Mouse (Mus musculus) embryonic facial prominence, embryonic 14.5 days (tissue): ENCODE measurements around the gene Tex35. TPM values are rescaled to one million over a fixed set of nuclear protein-coding genes. Genes with fewer than 3 reads are reported as not detected.

Source experiments
- ATAC-seq: fragments of 200-750 bp; cut with Nextera tagmentation; 2 replicates; pipeline ENCODE4 v1.8.0; 2017; ENCODE audit warnings: low read depth, moderate number of reproducible peaks, moderate TSS enrichment
- DNase-seq: peaks from one replicate; pipeline ENCODE4 v3.0.0-alpha.2; 2015; ENCODE audit warnings: low spot score
- H3K27ac ChIP-seq: fragments of 300-500 bp; sonication (generic); replicated peaks from 2 replicates; pipeline ENCODE4 v1.5.1; 2014; ENCODE audit warnings: low read depth, mild to moderate bottlenecking, low read length, moderate library complexity
- H3K27me3 ChIP-seq: fragments of 300-500 bp; sonication (generic); replicated peaks from 2 replicates; pipeline ENCODE4 v1.6.1; 2014; ENCODE audit warnings: low read length; ENCODE audit not compliant: control insufficient read depth, insufficient read depth
- H3K36me3 ChIP-seq: fragments of 300-500 bp; sonication (generic); 2 replicates; pipeline ENCODE4 v1.6.1; 2014; ENCODE audit warnings: low read length, mixed read lengths; ENCODE audit not compliant: control insufficient read depth, insufficient read depth
- H3K4me1 ChIP-seq: fragments of 300-500 bp; sonication (generic); 2 replicates; pipeline ENCODE4 v1.6.1; 2014; ENCODE audit warnings: antibody characterized with exemption, low read length; ENCODE audit not compliant: control insufficient read depth, insufficient read depth
- H3K4me2 ChIP-seq: fragments of 300-500 bp; sonication (generic); 2 replicates; pipeline ENCODE4 v1.6.1; 2014; ENCODE audit warnings: low read depth, mild to moderate bottlenecking, low read length, moderate library complexity, mixed read lengths
- H3K4me3 ChIP-seq: fragments of 300-500 bp; sonication (generic); 2 replicates; pipeline ENCODE4 v1.5.1; 2014; ENCODE audit warnings: low read depth, mild to moderate bottlenecking, low read length
- H3K9ac ChIP-seq: fragments of 300-500 bp; sonication (generic); 2 replicates; pipeline ENCODE4 v1.6.1; 2014; ENCODE audit warnings: low read depth, mild to moderate bottlenecking, low read length, moderate library complexity, mixed read lengths
- H3K9me3 ChIP-seq: fragments of 300-500 bp; sonication (generic); 2 replicates; pipeline ENCODE4 v1.6.1; 2016; ENCODE audit warnings: low read length; ENCODE audit not compliant: control insufficient read depth
- WGBS: fragments of 180-500 bp; shearing (Covaris S2); extraction: QIAGEN DNeasy Blood & Tissue Kit; methylation state at CpG from one replicate; pipeline ENCODE4 v1.1.7; 2014; 5-methylcytosine and 5-hydroxymethylcytosine counted together
- polyA plus RNA-seq: library from polyadenylated mRNA; unstranded; fragments of >200 nt; fragmentation: Nextera tagmentation; extraction: Ambion mirVana; gene quantifications from 2 replicates; pipeline ENCODE4 v1.2.1, GENCODE M21; 2014

The Tex35 gene
- polyA plus RNA-seq, 1 experiment from 2014 or later = not detected

- WGBS = 39% methylated on average over 13 of the region's 13 CpGs
- Histone ChIP-seq H3K36me3 (no peaks in the 10 kb centered on the region), H3K27me3 (no peaks in the 10 kb centered on the region), H3K4me1 (0 out of 2 replicates have a peak, but pooled peaks cover 5% of the 10 kb centered on the region), H3K9ac (no peak overlapping the region), H3K4me3 (no peak overlapping the region), H3K27ac (no peak overlapping the region), H3K4me2 (no peak overlapping the region), H3K9me3 (no peaks in the 10 kb centered on the region)
- DNase-seq (peak; percentile 75), ATAC-seq (no peak)
These were observed 45.0 kb downstream of the Tex35 start for GRCm38 (mm10) chr1:157063318-157064115.

DNA sequence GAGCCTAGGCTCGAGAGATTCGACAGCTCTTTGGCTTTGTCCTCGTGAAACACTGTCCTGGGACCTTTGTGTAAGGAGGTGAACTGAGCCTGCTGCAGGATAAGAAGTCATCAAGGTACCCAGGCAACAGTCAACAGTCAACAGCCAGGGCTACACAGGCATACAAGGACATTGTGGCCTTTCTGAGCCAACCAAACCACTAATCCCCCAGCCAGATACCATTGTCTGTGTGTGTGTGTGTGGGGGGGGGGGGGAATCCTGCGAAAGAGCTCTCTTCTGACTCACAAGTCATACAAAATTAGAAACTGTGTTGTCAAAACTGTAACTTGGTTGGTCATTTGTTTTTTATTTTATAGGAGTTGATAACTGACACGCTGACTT, 46.0 kb downstream of the Tex35 start:
- Histone ChIP-seq H3K4me3 (no peak overlapping the region), H3K27ac (no peak overlapping the region), H3K9me3 (no peaks in the 10 kb centered on the region), H3K9ac (no peak overlapping the region), H3K36me3 (no peaks in the 10 kb centered on the region), H3K4me2 (no peak overlapping the region), H3K27me3 (no peaks in the 10 kb centered on the region), H3K4me1 (0 out of 2 replicates have a peak, but pooled peaks cover 5% of the 10 kb centered on the region)
- ATAC-seq = no peak
- no peak for DNase-seq
- 85% methylated on average over 4 of the region's 5 CpGs for WGBS

GRCm38 (mm10) chr1:157061800-157062444, 46.6 kb downstream of the Tex35 start:
- Histone ChIP-seq H3K27me3 (no peaks in the 10 kb centered on the region), H3K36me3 (no peaks in the 10 kb centered on the region), H3K9me3 (no peaks in the 10 kb centered on the region), H3K9ac (no peak overlapping the region), H3K4me1 (peaks cover 5% of the 10 kb centered on the region; the same call in 1 of the 2 replicates), H3K4me3 (no peak overlapping the region), H3K27ac (no peak overlapping the region), H3K4me2 (no peak overlapping the region)
- ATAC-seq (no peak), DNase-seq (no peak)
- 91% methylated on average over 10 of the region's 10 CpGs for WGBS

GRCm38 (mm10) chr1:157061170-157061569, 47.3 kb downstream of the Tex35 start:
- H3K36me3 ChIP-seq = no peaks in the 10 kb centered on the region
- H3K4me3 ChIP-seq = no peak overlapping the region
- H3K9me3 ChIP-seq = no peaks in the 10 kb centered on the region
- no peak overlapping the region for H3K9ac ChIP-seq
- no peak overlapping the region for H3K4me2 ChIP-seq
- DNase-seq (no peak), ATAC-seq (no peak)
- no peaks in the 10 kb centered on the region for H3K27me3 ChIP-seq
- no peak overlapping the region for H3K27ac ChIP-seq
- 79% methylated on average over 3 of the region's 3 CpGs for WGBS
- H3K4me1 ChIP-seq = peaks cover 7% of the 10 kb centered on the region; the same call in 1 of the 2 replicates

DNA sequence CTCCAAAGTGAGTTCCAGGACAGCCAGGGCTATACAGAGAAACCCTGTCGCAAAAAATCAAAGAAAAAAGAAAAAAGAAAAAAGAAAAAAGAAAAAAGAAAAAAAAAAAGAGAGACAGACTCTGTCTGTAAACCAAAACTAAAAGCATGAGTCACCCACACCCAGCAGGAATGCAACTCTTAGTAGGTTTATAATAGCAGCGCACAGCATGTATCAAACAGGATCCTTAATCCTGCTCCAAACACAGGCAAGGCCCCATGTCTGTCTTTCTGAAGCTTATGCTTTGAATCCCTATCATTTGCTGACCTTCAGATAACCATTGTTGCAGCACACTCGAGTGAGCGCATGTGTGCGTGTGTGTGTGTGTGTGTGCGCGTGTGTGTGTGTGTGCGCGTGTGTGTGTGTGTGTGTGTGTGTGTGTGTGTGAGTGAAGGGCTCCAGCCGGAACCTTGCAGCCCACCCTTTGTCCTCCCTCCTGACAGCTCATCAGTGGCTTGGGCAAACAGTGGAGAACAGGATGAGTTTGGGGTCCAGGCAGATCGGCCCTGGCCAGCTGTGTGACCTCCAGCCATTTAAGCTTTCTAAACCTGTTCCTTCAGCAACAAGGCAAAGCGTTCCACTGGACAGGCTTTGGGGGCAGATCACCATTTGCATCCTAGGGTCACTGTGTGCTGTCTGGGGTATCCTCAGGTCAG, 47.9 kb downstream of the Tex35 start:
- ATAC-seq (no peak), DNase-seq (no peak)
- peaks cover 10% of the 10 kb centered on the region; the same call in 1 of the 2 replicates for H3K4me1 ChIP-seq
- no peak overlapping the region for H3K9ac ChIP-seq
- no peak overlapping the region for H3K4me3 ChIP-seq
- WGBS = 84% methylated on average over 12 of the region's 12 CpGs
- no peak overlapping the region for H3K4me2 ChIP-seq
- H3K9me3 ChIP-seq = no peaks in the 10 kb centered on the region
- H3K27ac ChIP-seq = no peak overlapping the region
- no peaks in the 10 kb centered on the region for H3K36me3 ChIP-seq
- H3K27me3 ChIP-seq = no peaks in the 10 kb centered on the region

DNA sequence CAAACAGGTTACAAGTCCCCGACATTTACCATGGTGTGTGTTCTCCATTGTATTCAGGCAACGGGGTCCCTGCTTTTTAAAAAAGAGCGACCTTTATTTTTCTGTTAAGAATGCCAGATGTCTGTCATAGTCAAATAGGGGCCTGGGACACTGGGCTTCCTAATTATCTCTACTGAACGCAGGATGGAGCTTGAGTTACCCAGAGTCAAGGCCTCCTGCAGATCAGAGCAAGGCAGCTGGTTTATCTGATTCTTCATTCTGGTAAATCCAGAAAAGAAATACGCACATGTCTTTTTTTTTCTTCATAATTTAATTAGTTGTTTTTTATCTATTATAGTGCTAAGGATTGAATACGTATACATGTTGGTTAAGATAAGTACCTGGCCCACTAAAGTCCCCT, 52.6 kb downstream of the Tex35 start:
- DNase-seq = no peak
- Histone ChIP-seq H3K4me3 (no peak overlapping the region), H3K27ac (no peak overlapping the region), H3K4me1 (peaks cover 10% of the 10 kb centered on the region; the same call in 1 of the 2 replicates), H3K9ac (no peak overlapping the region), H3K27me3 (no peaks in the 10 kb centered on the region), H3K36me3 (no peaks in the 10 kb centered on the region), H3K9me3 (no peaks in the 10 kb centered on the region), H3K4me2 (no peak overlapping the region)
- WGBS = 57% methylated on average over 6 of the region's 6 CpGs
- ATAC-seq = no peak

DNA sequence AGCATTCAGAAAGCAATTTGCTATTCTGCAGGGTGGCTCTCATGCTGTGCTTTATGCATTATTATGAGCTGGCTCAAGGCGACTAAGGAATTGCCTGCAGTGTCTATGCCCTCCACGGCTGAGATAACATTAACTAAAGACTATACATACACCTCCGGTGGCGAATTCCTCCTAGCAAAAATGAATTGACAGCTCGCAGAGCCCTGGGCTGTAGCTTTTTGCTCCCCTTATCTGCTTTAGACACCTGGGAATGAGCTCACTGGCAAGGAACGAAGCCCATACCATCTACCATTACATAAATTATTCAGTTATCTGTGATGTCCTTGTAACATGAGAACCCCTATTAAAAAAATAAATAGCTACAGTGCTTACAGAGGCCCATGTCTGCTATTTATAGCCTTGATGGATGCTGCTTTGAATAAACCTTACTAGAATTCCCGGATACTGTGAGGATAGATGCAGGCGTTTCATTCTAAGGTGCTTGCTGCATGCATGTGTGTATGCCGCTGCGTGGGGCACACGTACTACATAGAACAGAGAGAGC, 53.1 kb downstream of the Tex35 start:
- Histone ChIP-seq H3K9ac (no peak overlapping the region), H3K9me3 (no peaks in the 10 kb centered on the region), H3K4me3 (no peak overlapping the region), H3K36me3 (no peaks in the 10 kb centered on the region), H3K27ac (no peak overlapping the region), H3K27me3 (no peaks in the 10 kb centered on the region), H3K4me2 (no peak overlapping the region), H3K4me1 (peaks cover 10% of the 10 kb centered on the region; the same call in 1 of the 2 replicates)
- DNase-seq = no peak
- ATAC-seq = peak; percentile 30; the same call in 1 of the 2 replicates
- 43% methylated on average over 11 of the region's 11 CpGs for WGBS

- H3K4me1 ChIP-seq = peaks cover 10% of the 10 kb centered on the region; the same call in 1 of the 2 replicates
- DNase-seq = no peak
- ATAC-seq = no peak
- no peak overlapping the region for H3K4me3 ChIP-seq
- H3K9me3 ChIP-seq = no peaks in the 10 kb centered on the region
- 79% methylated on average over 7 of the region's 7 CpGs for WGBS
- no peaks in the 10 kb centered on the region for H3K27me3 ChIP-seq
- H3K27ac ChIP-seq = no peak overlapping the region
- H3K4me2 ChIP-seq = no peak overlapping the region
- no peaks in the 10 kb centered on the region for H3K36me3 ChIP-seq
- no peak overlapping the region for H3K9ac ChIP-seq
These were observed 53.8 kb downstream of the Tex35 start for GRCm38 (mm10) chr1:157054659-157055058.
